18 mouse cellular contexts compared by ENCODE assay signal in genomic region chr13:98803699-98804098, GRCm38 (mm10). TPM values are rescaled to one million over a fixed set of nuclear protein-coding genes. Genes with fewer than 3 reads are reported as not detected.
DNase-seq lines count a peak whose midpoint lies in the region; ATAC-seq and TF ChIP-seq lines count a peak whose summit lies in the region.
"Had no signal": no experiment of that assay in that cellular context is flagged by ENCODE, and none has a peak within 500 bp of the region (broad histone marks: within the 10 kb centered on the region; RNA-seq: fewer than 3 reads in every experiment).

No protein-coding gene starts in this region.

- WGBS in liver, embryonic 16.5 days (ENCODE audit: insufficient replicate concordance): 40% methylated on average over 4 of the region's 4 CpGs
- 62% methylated on average over 4 of the region's 4 CpGs for WGBS in liver, embryonic 12.5 days (ENCODE audit: insufficient replicate concordance)

- H3K4me2 ChIP-seq in liver, embryonic 16.5 days (ENCODE audit: low read depth, low read length): no peak overlapping the region
- no peak overlapping the region for H3K4me2 ChIP-seq in liver, embryonic 12.5 days
- H3K4me2 ChIP-seq: limb, embryonic 15.5 days; midbrain, embryonic 13.5 days had no signal

- H3K27ac ChIP-seq in liver, embryonic 16.5 days (ENCODE audit: low read length): no peak overlapping the region
- H3K27ac ChIP-seq in liver, embryonic 12.5 days: no peak overlapping the region
- peak overlapping the region; percentile 73 for H3K27ac ChIP-seq in MEL (ENCODE audit: control insufficient read depth, low read depth, low read length)
- H3K27ac ChIP-seq: forebrain, embryonic 10.5 days; limb, embryonic 15.5 days; midbrain, embryonic 13.5 days had no signal

- H3K4me1 ChIP-seq in liver, embryonic 16.5 days (ENCODE audit: control insufficient read depth, low read depth, low read length): peaks cover 9% of the 10 kb centered on the region
- peaks cover 14% of the 10 kb centered on the region for H3K4me1 ChIP-seq in liver, embryonic 12.5 days
- H3K4me1 ChIP-seq in MEL (ENCODE audit: control insufficient read depth in 1 of 2, insufficient read depth in 2 of 2, low read length in 2 of 2): peaks cover 13% of the 10 kb centered on the region in 2 experiments
- H3K4me1 ChIP-seq: forebrain, embryonic 10.5 days; limb, embryonic 15.5 days; midbrain, embryonic 13.5 days had no signal

- TF ChIP-seq POLR2A in MEL (IDR thresholded peaks at IDR 0.05; ENCODE audit: control insufficient read depth in 1 of 2, insufficient read depth in 1 of 2, low read depth in 1 of 2, low read length in 2 of 2, poor library complexity in 1 of 2): no peak

- no peak for TF ChIP-seq RAD21 in MEL (IDR thresholded peaks at IDR 0.05; ENCODE audit: low read depth, low read length)

- H3K9ac ChIP-seq in liver, embryonic 16.5 days (ENCODE audit: low read depth, low read length): no peak overlapping the region
- no peak overlapping the region for H3K9ac ChIP-seq in liver, embryonic 12.5 days
- H3K9ac ChIP-seq in MEL (ENCODE audit: control insufficient read depth, low read depth, low read length, poor library complexity, severe bottlenecking): peak overlapping the region; percentile 45
- H3K9ac ChIP-seq: limb, embryonic 15.5 days; midbrain, embryonic 13.5 days had no signal

- peak; percentile 88 for DNase-seq in MEL (ENCODE audit: low read depth, low spot score)
- DNase-seq in natural killer cell, adult 2 months (ENCODE audit: low spot score in 2 of 2): peak; percentile 11 to 50
- no peak for DNase-seq in cerebellum, adult 9-10 months
- DNase-seq in cerebellum, adult 9-11 months: no peak
- DNase-seq: adrenal gland, adult 8-10 months; B cell, adult 2 months; cerebellum, adult 11-12 months; cerebellum, postnatal 36 days; kidney, adult 8-10 months; right cerebral cortex, postnatal 14 days; thymus, adult 18-20 months; thymus, postnatal 4 days had no signal

- ATAC-seq in liver, embryonic 16.5 days (ENCODE audit: low read depth): peak; percentile 5; the same call in 1 of the 2 replicates
- no peak for ATAC-seq in liver, embryonic 12.5 days
- ATAC-seq in hematopoietic stem cell, adult 5-6 weeks (replicated peaks in 1 of 2; ENCODE audit: insufficient read depth in 1 of 2, low FRiP score in 2 of 2, low TSS enrichment in 1 of 2, low read depth in 1 of 2, poor library complexity in 2 of 2, severe bottlenecking in 2 of 2): peak; percentile 92 to 100
- ATAC-seq: midbrain, embryonic 13.5 days had no signal

- H3K36me3 ChIP-seq in liver, embryonic 16.5 days (ENCODE audit: control insufficient read depth, insufficient read depth): peaks cover 41% of the 10 kb centered on the region
- peaks cover 68% of the 10 kb centered on the region for H3K36me3 ChIP-seq in liver, embryonic 12.5 days
- peaks cover 2 to 24% of the 10 kb centered on the region in 2 experiments; a peak in 3 of 4 replicates for H3K36me3 ChIP-seq in MEL (ENCODE audit: control insufficient read depth in 1 of 2, insufficient read depth in 2 of 2, low read length in 2 of 2)

- peak; percentile 61 to 69 for TF ChIP-seq EP300 in MEL (IDR thresholded peaks at IDR 0.05; ENCODE audit: low read depth in 1 of 2, low read length in 2 of 2)

- H3K9me3 ChIP-seq in liver, embryonic 16.5 days (replicated peaks; ENCODE audit: control insufficient read depth, low read length): no peaks in the 10 kb centered on the region; the same call in 1 of the 2 replicates
- H3K9me3 ChIP-seq in liver, embryonic 12.5 days (replicated peaks): no peaks in the 10 kb centered on the region; the same call in 1 of the 2 replicates
- H3K9me3 ChIP-seq in MEL (replicated peaks; ENCODE audit: insufficient read depth, low read length): no peaks in the 10 kb centered on the region
- H3K9me3 ChIP-seq: limb, embryonic 15.5 days had no signal

- H3K4me3 ChIP-seq in liver, embryonic 16.5 days (ENCODE audit: low read depth, low read length): no peak overlapping the region
- no peak overlapping the region for H3K4me3 ChIP-seq in liver, embryonic 12.5 days
- H3K4me3 ChIP-seq in MEL (ENCODE audit: control insufficient read depth in 1 of 2, insufficient read depth in 1 of 2, low read depth in 2 of 2, low read length in 2 of 2): peak overlapping the region in 1 of 2 experiments; percentile 18; a peak in 1 of 4 replicates
- H3K4me3 ChIP-seq: forebrain, embryonic 10.5 days; limb, embryonic 15.5 days; midbrain, embryonic 13.5 days had no signal

- peaks cover 8% of the 10 kb centered on the region for H3K79me2 ChIP-seq in MEL (ENCODE audit: control insufficient read depth, insufficient read depth, low read length, poor library complexity)

- no peak for TF ChIP-seq CTCF in MEL (IDR thresholded peaks at IDR 0.05 in 2 of 3, conservative IDR thresholded peaks at IDR 0.05 in 1 of 3; ENCODE audit: control insufficient read depth in 1 of 3, insufficient read depth in 1 of 3, low read depth in 2 of 3, low read length in 3 of 3, poor library complexity in 1 of 3, severe bottlenecking in 1 of 3)

- no peaks in the 10 kb centered on the region for H3K27me3 ChIP-seq in liver, embryonic 16.5 days (ENCODE audit: control insufficient read depth, insufficient read depth, low read depth, low read length)
- no peaks in the 10 kb centered on the region for H3K27me3 ChIP-seq in liver, embryonic 12.5 days (replicated peaks)
- H3K27me3 ChIP-seq in MEL (ENCODE audit: control insufficient read depth in 1 of 2, insufficient read depth in 2 of 2, low read length in 2 of 2): no peaks in the 10 kb centered on the region
- H3K27me3 ChIP-seq: limb, embryonic 15.5 days; midbrain, embryonic 13.5 days had no signal

TF ChIP-seq in MEL, 35 proteins besides CTCF, POLR2A, EP300 and RAD21:
- no peak for TF ChIP-seq MAFK (IDR thresholded peaks at IDR 0.05; ENCODE audit: borderline replicate concordance, low read depth, low read length)
- TF ChIP-seq HCFC1 (IDR thresholded peaks at IDR 0.05; ENCODE audit: low read depth, low read length): no peak
- peak; percentile 66 for TF ChIP-seq TAL1 (IDR thresholded peaks at IDR 0.05; ENCODE audit: low read length)
- TF ChIP-seq ETS1 (IDR thresholded peaks at IDR 0.05; ENCODE audit: low read depth, low read length): peak; percentile 87
- TF ChIP-seq MYB (IDR thresholded peaks at IDR 0.05; ENCODE audit: low read depth, low read length): no peak
- TF ChIP-seq USF1 (IDR thresholded peaks at IDR 0.05; ENCODE audit: low read depth, low read length): no peak
- TF ChIP-seq GATA1 (IDR thresholded peaks at IDR 0.05; ENCODE audit: low read depth, low read length): peak; percentile 48
- no peak for TF ChIP-seq JUND (IDR thresholded peaks at IDR 0.05; ENCODE audit: low read depth, low read length)
- no peak for TF ChIP-seq NELFE (IDR thresholded peaks at IDR 0.05; ENCODE audit: low read depth, low read length)
- no peak for TF ChIP-seq MAX (IDR thresholded peaks at IDR 0.05; ENCODE audit: low read length)
- TF ChIP-seq TCF12 (IDR thresholded peaks at IDR 0.05; ENCODE audit: low read depth, low read length): no peak
- TF ChIP-seq ZMIZ1 (IDR thresholded peaks at IDR 0.05; ENCODE audit: low read depth, low read length): no peak
- no peak for TF ChIP-seq ELF1 (IDR thresholded peaks at IDR 0.05; ENCODE audit: low read depth, low read length)
- peak; percentile 83 for TF ChIP-seq TBP (IDR thresholded peaks at IDR 0.05; ENCODE audit: low read depth, low read length)
- TF ChIP-seq SIN3A (IDR thresholded peaks at IDR 0.05; ENCODE audit: low read length): peak; percentile 70
- TF ChIP-seq USF2 (IDR thresholded peaks at IDR 0.05; ENCODE audit: borderline replicate concordance in 1 of 2, insufficient read depth in 1 of 2, low read depth in 1 of 2, low read length in 2 of 2): no peak
- TF ChIP-seq RCOR1 (IDR thresholded peaks at IDR 0.05; ENCODE audit: low read depth, low read length): 0 out of 2 replicates have a peak, but pooled peaks have one; percentile 34
- no peak for TF ChIP-seq GABPA (IDR thresholded peaks at IDR 0.05; ENCODE audit: low read depth, low read length)
- no peak for TF ChIP-seq E2F4 (IDR thresholded peaks at IDR 0.05; ENCODE audit: borderline replicate concordance, low read depth, low read length)
- TF ChIP-seq UBTF (IDR thresholded peaks at IDR 0.05; ENCODE audit: borderline replicate concordance, insufficient read depth, low read depth, low read length): no peak
- TF ChIP-seq MXI1 (IDR thresholded peaks at IDR 0.05; ENCODE audit: low read depth, low read length): no peak

RNA-seq across cellular contexts. Expression of gene Fcho2, which starts 11.6 kb away (rescaled TPM):
- polyA plus RNA-seq in liver, embryonic 16.5 days (2015; fragmentation: Nextera tagmentation; extraction: Ambion mirVana): 31.1 and 33.8 TPM in 2 replicates
- 27.4 and 29.4 TPM in 2 replicates for polyA plus RNA-seq in liver, embryonic 12.5 days (2016; fragmentation: Nextera tagmentation; extraction: Ambion mirVana)
- 2.2 and 2.4 TPM in 2 replicates for total RNA-seq in MEL (2012; rRNA removed)
- 1 to 10 TPM in 1 of 2 experiments, not detected in 1; 5.8 TPM for polyA plus RNA-seq in MEL (2012; ENCODE audit: insufficient read depth in 1 of 2, insufficient read length in 2 of 2, low read depth in 1 of 2, low replicate concordance in 2 of 2, missing spikeins in 1 of 2)
- total RNA-seq in hematopoietic stem cell, adult 5-6 weeks (2017): 27.1 and 49.7 TPM in 2 replicates

Comparison
In these comparisons a context has a peak if more than half of its experiments do, and no peak if none do; other contexts are left out.
1. DNase-seq: peak in MEL (single experiment) and natural killer cell, adult 2 months (2 of 2); none in cerebellum, adult 9-10 months (single experiment) and cerebellum, adult 9-11 months (single experiment).